Mouse (Mus musculus): ENCODE measurements around the gene Tubgcp2.

Tubgcp2 gene

DNA sequence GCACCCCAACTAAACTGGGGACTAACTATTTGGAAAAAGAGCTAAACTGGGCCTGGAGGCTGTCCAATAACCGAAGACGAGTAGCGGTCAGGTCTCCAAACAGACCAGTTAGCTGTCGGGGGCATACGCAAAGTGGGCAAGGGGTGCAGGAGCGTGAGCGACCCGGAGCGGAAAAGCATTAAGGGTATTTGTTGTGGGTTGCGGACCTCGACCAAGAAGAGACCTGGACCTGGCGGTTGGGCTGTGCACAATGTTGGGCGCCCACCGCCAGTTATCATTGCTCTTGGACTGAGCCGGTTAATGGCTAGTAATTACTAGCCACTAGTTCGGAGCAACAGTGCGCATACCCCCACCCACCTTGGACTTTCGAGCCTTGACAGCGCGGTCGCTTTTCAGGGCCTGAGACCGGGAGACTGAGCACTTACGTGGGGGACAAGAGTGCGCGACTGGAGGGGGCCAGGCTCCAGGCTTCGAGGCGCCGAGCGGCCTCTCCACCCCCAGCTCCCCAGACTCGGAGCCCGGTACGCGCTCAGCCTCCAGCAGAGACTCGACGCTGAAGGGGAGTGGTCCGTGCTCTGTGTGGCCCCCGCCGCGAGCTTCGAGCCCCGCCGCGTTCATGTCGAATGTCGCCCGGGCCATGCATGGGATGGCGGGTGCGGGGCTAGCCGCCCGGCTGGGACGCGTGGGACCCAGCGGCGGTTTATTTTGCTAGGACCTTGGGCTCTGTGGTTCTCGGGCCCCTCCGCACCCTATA is 12.1 kb upstream of the Tubgcp2 start, which contains the start of gene Msx3:
Gene Msx3 (minus strand): TSS at position 729 of the 754 bp plus-strand sequence.
- no peak for DNase-seq (ENCODE audit: low read depth in 1 of 2, low spot score in 2 of 2)

DNA sequence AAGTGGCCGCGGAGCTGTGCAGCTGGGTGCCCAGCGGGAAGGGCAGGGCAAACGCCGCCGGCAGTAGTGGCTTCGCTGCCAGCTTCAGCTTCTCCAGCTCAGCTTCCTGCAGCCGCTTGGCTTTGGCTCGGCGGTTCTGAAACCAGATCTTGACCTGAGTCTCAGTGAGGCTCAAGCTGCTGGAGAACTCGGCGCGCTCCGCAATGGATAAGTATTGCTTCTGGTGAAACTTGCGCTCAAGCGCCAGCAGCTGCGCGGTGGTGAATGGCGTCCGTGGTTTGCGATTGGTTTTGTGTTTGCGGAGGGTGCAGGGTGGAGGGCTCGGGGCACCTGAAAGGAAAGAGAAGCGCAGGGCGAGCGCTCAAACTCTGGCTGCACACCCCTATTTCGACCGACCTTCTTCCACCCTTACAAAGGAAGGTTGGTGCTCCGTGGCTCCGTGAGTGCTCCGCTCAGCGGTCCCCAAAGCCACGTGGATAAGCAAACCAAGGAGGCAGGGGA is 11.4 kb upstream of the Tubgcp2 start:
- no peak for DNase-seq (ENCODE audit: low read depth in 1 of 2, low spot score in 2 of 2)

GRCm38 (mm10) chr7:140045546-140045945 is 9.1 kb upstream of the Tubgcp2 start:
- no peak for DNase-seq (ENCODE audit: low read depth in 1 of 2, low spot score in 2 of 2)

DNA sequence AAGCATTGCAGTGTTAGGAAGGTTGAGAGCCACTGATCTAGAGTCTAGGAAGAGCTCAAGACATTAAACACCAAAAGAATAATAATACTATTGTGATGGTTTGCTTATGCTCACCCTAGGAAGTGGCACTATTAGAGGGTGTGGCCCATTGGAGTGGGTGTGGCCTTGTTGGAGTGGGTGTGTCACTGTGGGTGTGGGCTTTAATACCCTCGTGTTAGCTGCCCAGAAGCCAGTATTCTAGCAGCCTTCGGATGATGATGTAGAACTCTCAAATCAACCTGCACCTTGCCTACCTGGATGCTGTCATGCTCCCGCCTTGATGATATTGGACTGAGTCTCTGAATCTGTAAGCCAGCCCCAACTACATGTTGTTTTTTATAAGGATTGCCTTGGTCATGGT is 6.3 kb upstream of the Tubgcp2 start:
- DNase-seq (ENCODE audit: low read depth in 1 of 2, low spot score in 2 of 2), result no peak

DNA sequence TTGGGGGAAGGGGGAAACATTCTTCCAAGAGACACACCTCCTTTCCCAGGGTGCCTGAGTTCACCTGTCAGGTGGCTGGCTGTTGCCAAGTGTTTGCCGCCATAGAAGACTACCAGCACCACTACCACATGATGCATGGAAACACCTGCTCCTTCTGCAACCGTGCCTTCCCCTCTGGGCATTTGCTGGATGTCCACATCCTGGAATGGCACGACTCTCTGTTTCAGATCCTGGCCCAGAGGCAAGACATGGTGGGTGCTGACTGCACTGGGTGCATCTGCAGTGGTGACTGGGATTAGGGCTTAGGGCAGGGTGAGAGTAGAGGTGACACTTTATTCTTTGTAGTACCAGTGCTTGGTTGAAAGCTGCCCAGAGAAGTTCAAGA is 694 bp upstream of the Tubgcp2 start:
- no peak for DNase-seq (ENCODE audit: low read depth in 1 of 2, low spot score in 2 of 2)

DNA sequence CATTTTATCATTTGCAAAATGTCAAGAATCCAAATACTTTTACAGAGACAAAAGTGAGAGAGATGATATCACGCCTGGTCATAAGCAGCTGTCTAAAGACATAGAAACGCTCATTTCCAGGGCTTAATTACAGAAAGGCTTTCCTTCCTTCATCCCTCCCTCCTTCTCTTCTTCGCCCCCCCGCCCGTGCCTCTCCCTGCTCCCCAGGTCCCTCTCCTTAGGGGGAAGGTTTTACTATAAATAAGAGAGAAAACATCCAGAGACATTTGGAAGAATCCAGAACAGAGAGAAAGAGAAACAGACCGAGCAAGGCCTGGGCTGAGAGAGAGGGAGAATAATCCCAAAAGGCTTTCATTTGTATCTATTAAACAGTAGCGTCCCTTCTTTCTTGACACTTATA is 1.0 kb downstream of the Tubgcp2 start:
- DNase-seq (ENCODE audit: low read depth in 1 of 2, low spot score in 2 of 2), result no peak

DNA sequence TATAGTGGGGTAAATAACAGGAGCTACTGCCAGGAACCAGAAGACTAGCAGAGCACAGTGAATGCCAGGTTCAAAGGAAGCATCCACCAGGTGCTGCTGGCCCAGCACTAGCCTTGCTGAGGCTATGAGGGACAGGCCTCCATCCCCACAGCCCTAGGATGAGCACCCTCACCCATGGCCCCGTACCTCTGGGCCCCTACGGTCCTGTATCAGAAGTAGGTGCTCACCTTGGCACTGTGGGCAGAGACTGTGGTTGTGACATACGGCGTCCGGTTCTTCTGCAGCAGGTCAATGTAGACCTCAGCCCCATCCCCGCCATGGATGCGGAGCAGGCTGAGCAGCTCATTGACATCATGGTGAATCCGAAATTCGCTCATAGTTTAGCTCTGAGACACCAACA is 3.1 kb downstream of the Tubgcp2 start:
- DNase-seq (ENCODE audit: low read depth in 1 of 2, low spot score in 2 of 2), result no peak

- DNase-seq (ENCODE audit: low read depth in 1 of 2, low spot score in 2 of 2), result no peak
These were observed 4.1 kb downstream of the Tubgcp2 start for GRCm38 (mm10) chr7:140032366-140032765.

DNA sequence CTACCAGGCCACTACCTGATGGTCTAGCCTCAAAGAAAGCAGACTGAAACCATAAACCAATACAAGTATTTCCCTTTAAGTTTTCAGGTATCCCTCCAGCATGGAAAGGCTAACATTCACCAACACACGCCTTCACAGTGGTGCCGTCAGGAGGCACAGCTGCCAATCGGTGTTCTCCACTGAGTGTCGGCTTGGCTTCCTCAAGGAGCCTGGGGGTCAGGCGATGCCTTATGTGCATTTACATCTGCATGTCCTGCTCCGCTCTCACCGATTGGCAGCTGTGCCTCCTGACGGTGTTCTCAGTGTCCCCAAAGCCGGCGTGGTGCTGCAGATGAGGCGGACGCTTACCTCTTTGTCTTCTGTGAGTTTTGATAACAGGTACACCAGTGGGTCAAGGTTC is 4.7 kb downstream of the Tubgcp2 start:
- no peak for DNase-seq (ENCODE audit: low read depth in 1 of 2, low spot score in 2 of 2)

- no peak for DNase-seq (ENCODE audit: low read depth in 1 of 2, low spot score in 2 of 2)
These were observed 25.1 kb downstream of the Tubgcp2 start for GRCm38 (mm10) chr7:140011336-140011735.

DNA sequence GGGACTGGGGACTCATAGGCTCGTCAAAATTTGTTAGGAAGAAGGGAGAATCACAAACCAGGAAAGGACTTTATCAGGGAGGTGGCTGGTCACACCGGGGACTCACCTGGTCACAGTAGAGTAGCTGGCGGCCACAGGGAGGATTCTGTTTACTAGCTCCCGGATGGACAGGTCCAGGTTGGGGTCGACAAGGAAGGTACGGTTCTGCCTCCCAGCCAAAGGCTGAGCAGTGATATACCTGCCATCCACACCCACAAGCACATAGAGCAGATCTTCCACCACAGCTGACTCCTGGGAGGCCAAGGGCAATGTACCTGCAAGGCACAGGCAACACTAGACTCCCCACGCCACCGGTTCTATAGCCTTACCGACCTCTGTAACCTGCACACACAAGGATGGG is 28.7 kb downstream of the Tubgcp2 start:
- no peak for DNase-seq (ENCODE audit: low read depth in 1 of 2, low spot score in 2 of 2)

- DNase-seq (ENCODE audit: low read depth in 1 of 2, low spot score in 2 of 2), result no peak
These were observed 29.4 kb downstream of the Tubgcp2 start for GRCm38 (mm10) chr7:140006861-140007611.

DNA sequence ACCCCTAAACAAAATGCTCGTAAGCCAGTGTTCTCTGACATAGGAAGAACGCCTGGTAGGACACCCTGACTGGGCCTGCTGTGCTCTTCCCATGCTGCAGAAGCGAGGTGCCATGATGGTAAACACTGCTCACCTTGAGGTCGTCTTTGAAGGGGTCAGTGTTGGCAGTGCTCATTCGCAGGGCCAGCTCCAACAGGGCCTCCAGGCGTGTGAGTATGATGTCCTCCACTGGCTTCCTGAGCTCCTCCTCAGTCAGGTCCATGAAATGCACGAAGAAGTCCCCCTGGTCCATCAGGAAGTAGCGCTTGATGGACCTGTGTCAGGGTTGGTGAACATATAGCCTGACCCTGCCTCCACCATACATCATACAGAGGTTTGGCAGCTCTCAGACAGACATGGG is 31.8 kb downstream of the Tubgcp2 start:
- no peak for DNase-seq (ENCODE audit: low read depth in 1 of 2, low spot score in 2 of 2)

GRCm38 (mm10) chr7:140001086-140001740 is 35.3 kb downstream of the Tubgcp2 start:
- DNase-seq (ENCODE audit: low read depth in 1 of 2, low spot score in 2 of 2), result no peak

- DNase-seq (ENCODE audit: low read depth in 1 of 2, low spot score in 2 of 2), result no peak
These were observed 37.6 kb downstream of the Tubgcp2 start for GRCm38 (mm10) chr7:139998691-139999350.

DNA sequence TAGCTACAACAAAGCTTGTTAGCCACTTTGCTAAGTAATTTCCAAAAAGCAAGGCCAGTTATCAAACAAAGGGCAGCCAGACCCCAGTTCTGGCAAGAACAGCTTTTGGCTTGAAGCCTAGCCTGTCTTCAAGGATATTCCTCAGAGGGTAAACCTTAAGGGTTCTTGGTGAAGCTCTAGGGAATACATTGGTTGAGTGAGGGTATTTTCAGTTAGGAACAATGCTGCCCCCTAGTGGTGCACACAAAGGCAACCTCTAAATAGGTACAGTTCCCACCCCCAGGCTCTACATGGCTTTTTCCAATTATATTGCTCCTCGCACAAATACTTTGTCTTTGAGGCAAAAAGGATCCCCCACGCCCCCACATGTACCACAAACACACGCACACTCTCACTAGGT is 41.8 kb downstream of the Tubgcp2 start:
- peak in 1 of 2 experiments; percentile 53 for DNase-seq (ENCODE audit: low read depth in 1 of 2, low spot score in 2 of 2)

GRCm38 (mm10) chr7:139994202-139994601 is 42.3 kb downstream of the Tubgcp2 start:
- no peak for DNase-seq (ENCODE audit: low read depth in 1 of 2, low spot score in 2 of 2)

DNA sequence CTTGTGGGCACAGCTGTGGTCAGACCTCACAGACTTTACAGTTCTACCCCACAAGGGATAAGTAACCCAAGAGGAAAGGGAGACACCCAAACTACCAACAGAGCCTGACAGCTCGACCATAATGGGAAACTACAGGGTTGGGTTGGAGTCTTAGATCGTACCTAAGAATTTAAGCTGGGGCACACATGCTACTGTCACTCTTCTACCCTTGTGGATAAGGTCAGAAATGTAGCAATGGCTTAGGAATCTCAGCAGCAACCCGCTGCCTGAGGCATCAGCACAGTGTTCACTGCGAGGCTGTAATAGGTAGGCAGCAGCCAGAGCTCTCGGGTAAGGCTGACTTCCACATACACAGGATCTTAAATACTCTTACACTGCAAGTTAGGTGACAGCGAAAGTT is 42.9 kb downstream of the Tubgcp2 start:
- DNase-seq (ENCODE audit: low read depth in 1 of 2, low spot score in 2 of 2), result no peak

DNA sequence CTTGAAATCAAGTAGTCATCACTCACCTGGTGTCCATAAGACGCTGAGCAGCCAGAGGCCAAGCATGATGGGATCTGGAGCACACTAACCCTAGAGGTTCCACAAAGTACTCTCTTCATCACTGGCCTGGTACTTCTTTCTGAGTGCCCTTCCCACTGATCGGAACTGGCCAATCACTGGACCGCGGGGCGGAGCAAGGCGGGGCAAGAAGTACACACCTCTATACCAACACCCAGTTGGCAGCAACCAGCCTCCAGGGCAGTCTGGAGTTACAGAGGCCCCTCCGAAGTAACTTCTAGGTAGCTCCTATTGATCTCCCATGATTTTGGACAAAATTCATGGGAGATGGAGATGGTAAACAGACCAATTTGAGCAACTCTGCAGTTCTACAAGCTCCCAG is 44.1 kb downstream of the Tubgcp2 start, which contains the start of gene Adam8:
Gene Adam8 (minus strand): TSS at position 157 of the 400 bp plus-strand sequence.
- DNase-seq (ENCODE audit: low read depth in 1 of 2, low spot score in 2 of 2), result no peak

GRCm38 (mm10) chr7:139990864-139991394 is 45.5 kb downstream of the Tubgcp2 start:
- DNase-seq (ENCODE audit: low read depth in 1 of 2, low spot score in 2 of 2), result no peak

DNA sequence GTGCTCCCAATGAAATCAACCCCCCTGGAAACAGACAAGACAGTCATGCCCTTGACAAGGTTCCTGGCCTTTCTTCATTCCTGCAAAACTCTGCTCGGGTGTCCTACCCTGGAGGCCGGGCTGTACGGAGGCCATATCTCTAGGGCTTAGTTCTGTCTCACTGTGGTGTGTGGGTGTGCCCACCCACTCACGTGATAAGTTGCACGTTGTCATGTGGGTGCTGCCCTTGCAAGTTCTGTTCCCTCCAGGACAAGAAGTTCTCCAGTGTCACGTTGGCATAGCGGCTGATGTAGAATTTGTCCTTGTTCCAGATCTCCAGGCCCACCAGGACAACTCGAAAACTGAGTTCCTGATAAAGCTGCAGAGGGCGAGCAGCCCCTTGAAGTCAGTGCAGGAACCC is 48.2 kb downstream of the Tubgcp2 start:
- no peak for DNase-seq (ENCODE audit: low read depth in 1 of 2, low spot score in 2 of 2)

Measured in monocyte, adult 2 months (primary cell).